Mouse (Mus musculus) left cerebral cortex, postnatal 4 days (tissue): ENCODE measurements around the gene Tigd4. TPM values are rescaled to one million over a fixed set of nuclear protein-coding genes. Genes with fewer than 3 reads are reported as not detected.

Source experiments
- total RNA-seq, 2 experiments: library from RNA; stranded (reverse); gene quantifications; 2 replicates each; pipeline ENCODE4 v1.2.3; 2021

Tigd4 gene
- total RNA-seq, 2 experiments from 2014 or later: not detected

Other genes with a start within 250 kb of the Tigd4 start
- gene Fhdc1, start 113.1 kb upstream of the Tigd4 start, total RNA-seq: 1 to 10 TPM; 3.3 to 5.2 TPM
- gene Arfip1, start 10.9 kb upstream of the Tigd4 start, total RNA-seq: 10 to 100 TPM; 14.8 TPM
- gene Tmem154, start 72.6 kb downstream of the Tigd4 start, total RNA-seq: 1 to 10 TPM; 1.4 to 1.7 TPM
- gene Fbxw7, start 221.7 kb downstream of the Tigd4 start, total RNA-seq: 100 to 1,000 TPM; 124 to 133 TPM